Mouse (Mus musculus): ENCODE measurements at regions not wholly inside any gene's neighbourhood (a gene's known extent, or its start where the extent isn't known, plus 50 kb on each side); places are given as distances from the start of the nearest gene placed in this dataset.
"Not testable (repeated sequence)": the region's sequence is repeated elsewhere in the genome, so short reads cannot be mapped to it uniquely, and the experiment has no call there.

- H3K4me1 ChIP-seq (ENCODE audit: control insufficient read depth, insufficient read depth, low read length): no peaks in the 10 kb centered on the region
- H3K4me3 ChIP-seq (ENCODE audit: insufficient read depth, low read length): no peak overlapping the region
- no peak for TF ChIP-seq CTCF (IDR thresholded peaks at IDR 0.05; ENCODE audit: borderline replicate concordance, insufficient read depth, low read length)
- no peak for TF ChIP-seq POLR2A (IDR thresholded peaks at IDR 0.05; ENCODE audit: low read depth, low read length)
- H3K27ac ChIP-seq (ENCODE audit: insufficient read depth, low read length): no peak overlapping the region
These were observed 364.0 kb upstream of the Rgs18 start for GRCm38 (mm10) chr1:145139267-145139651.

GRCm38 (mm10) chr1:145138452-145139266, 363.4 kb upstream of the Rgs18 start:
- Histone ChIP-seq H3K4me1 (ENCODE audit: control insufficient read depth, insufficient read depth, low read length) (no peaks in the 10 kb centered on the region), H3K4me3 (ENCODE audit: insufficient read depth, low read length) (no peak overlapping the region), H3K27ac (ENCODE audit: insufficient read depth, low read length) (no peak overlapping the region)
- no peak for TF ChIP-seq CTCF (IDR thresholded peaks at IDR 0.05; ENCODE audit: borderline replicate concordance, insufficient read depth, low read length)
- TF ChIP-seq POLR2A (IDR thresholded peaks at IDR 0.05; ENCODE audit: low read depth, low read length): no peak

DNA sequence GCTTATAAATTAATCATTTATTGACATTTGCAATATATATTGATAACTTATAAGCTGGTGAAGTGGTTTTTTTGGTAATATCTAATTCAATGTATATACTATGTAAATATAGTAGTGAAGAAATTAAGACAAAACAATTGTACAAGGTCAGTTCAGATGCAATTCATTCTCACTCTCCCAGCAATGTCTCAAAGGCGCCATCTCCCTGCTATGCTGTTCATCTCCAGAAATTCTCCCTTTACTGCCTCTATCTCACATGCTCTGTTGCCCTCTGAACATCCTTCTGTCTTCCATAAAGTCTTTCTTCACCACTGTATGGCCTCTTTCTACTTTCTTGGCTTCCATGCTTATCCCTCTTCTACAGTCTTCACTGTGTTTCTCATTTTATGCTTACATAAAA, 355.8 kb upstream of the Rgs18 start:
- no peak overlapping the region for H3K4me3 ChIP-seq (ENCODE audit: insufficient read depth, low read length)
- H3K27ac ChIP-seq (ENCODE audit: insufficient read depth, low read length): no peak overlapping the region
- H3K4me1 ChIP-seq (ENCODE audit: control insufficient read depth, insufficient read depth, low read length): no peaks in the 10 kb centered on the region
- TF ChIP-seq CTCF (IDR thresholded peaks at IDR 0.05; ENCODE audit: borderline replicate concordance, insufficient read depth, low read length) (no peak), POLR2A (IDR thresholded peaks at IDR 0.05; ENCODE audit: low read depth, low read length) (no peak)

DNA sequence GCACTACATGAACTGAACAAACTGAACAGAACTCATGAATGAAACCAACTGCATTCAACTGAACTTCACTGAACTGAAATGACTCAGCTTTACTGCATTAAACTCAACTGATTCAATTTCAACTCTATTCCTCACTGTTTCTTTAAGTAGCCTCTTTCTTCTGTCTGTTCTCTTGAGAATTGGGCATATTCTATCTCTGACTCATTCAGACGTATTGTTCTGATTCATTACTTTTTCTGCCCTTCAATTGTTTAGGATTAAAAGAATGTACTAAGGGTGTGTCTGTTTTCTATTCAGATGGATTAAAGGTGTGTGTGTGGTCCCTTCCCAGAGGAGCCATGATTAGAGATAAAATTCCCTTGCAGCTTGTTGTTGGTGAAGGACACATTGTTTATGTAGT, 337.9 kb upstream of the Rgs18 start:
- no peaks in the 10 kb centered on the region for H3K4me1 ChIP-seq (ENCODE audit: control insufficient read depth, insufficient read depth, low read length)
- H3K27ac ChIP-seq (ENCODE audit: insufficient read depth, low read length): peak overlapping the region; percentile 71
- TF ChIP-seq CTCF (IDR thresholded peaks at IDR 0.05; ENCODE audit: borderline replicate concordance, insufficient read depth, low read length): no peak
- no peak for TF ChIP-seq POLR2A (IDR thresholded peaks at IDR 0.05; ENCODE audit: low read depth, low read length)
- no peak overlapping the region for H3K4me3 ChIP-seq (ENCODE audit: insufficient read depth, low read length)

- H3K27ac ChIP-seq (ENCODE audit: insufficient read depth, low read length); H3K4me3 ChIP-seq (ENCODE audit: insufficient read depth, low read length); H3K4me1 ChIP-seq (ENCODE audit: control insufficient read depth, insufficient read depth, low read length): not testable (repeated sequence)
These were observed 331.5 kb upstream of the Rgs18 start for GRCm38 (mm10) chr1:145106771-145107170.

GRCm38 (mm10) chr1:145065255-145065854, 290.1 kb upstream of the Rgs18 start:
- Histone ChIP-seq H3K4me3 (ENCODE audit: insufficient read depth, low read length) (no peak overlapping the region), H3K27ac (ENCODE audit: insufficient read depth, low read length) (no peak overlapping the region), H3K4me1 (ENCODE audit: control insufficient read depth, insufficient read depth, low read length) (no peaks in the 10 kb centered on the region)
- TF ChIP-seq POLR2A (IDR thresholded peaks at IDR 0.05; ENCODE audit: low read depth, low read length) (no peak), CTCF (IDR thresholded peaks at IDR 0.05; ENCODE audit: borderline replicate concordance, insufficient read depth, low read length) (no peak)

GRCm38 (mm10) chr1:145064384-145064783, 289.1 kb upstream of the Rgs18 start:
- no peak overlapping the region for H3K27ac ChIP-seq (ENCODE audit: insufficient read depth, low read length)
- no peaks in the 10 kb centered on the region for H3K4me1 ChIP-seq (ENCODE audit: control insufficient read depth, insufficient read depth, low read length)
- TF ChIP-seq POLR2A (IDR thresholded peaks at IDR 0.05; ENCODE audit: low read depth, low read length): no peak
- TF ChIP-seq CTCF (IDR thresholded peaks at IDR 0.05; ENCODE audit: borderline replicate concordance, insufficient read depth, low read length): no peak
- no peak overlapping the region for H3K4me3 ChIP-seq (ENCODE audit: insufficient read depth, low read length)

DNA sequence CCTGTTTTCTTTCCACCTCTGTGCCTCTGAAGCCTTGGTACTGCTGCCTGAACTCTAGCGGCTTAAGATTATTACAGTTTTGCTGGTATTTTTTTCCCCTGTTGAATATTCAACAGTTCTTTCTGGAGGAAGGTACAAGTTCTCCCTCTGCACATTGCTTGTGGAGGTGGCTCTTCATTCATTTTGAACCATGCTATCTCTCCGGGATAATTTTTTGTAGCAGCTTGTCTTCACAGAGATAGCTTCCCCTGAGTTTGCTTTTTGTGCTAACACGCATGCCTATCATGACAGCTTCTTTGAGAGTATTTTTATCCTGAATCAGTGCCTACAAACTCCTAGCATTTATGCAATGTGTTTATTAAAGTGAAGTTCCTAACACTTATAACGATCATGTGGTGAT, 240.4 kb upstream of the Rgs18 start:
- H3K4me3 ChIP-seq (ENCODE audit: insufficient read depth, low read length): no peak overlapping the region
- H3K27ac ChIP-seq (ENCODE audit: insufficient read depth, low read length): no peak overlapping the region
- no peaks in the 10 kb centered on the region for H3K4me1 ChIP-seq (ENCODE audit: control insufficient read depth, insufficient read depth, low read length)
- no peak for TF ChIP-seq POLR2A (IDR thresholded peaks at IDR 0.05; ENCODE audit: low read depth, low read length)
- TF ChIP-seq CTCF (IDR thresholded peaks at IDR 0.05; ENCODE audit: borderline replicate concordance, insufficient read depth, low read length): no peak

GRCm38 (mm10) chr1:145010833-145011232, 235.6 kb upstream of the Rgs18 start:
- H3K4me1 ChIP-seq (ENCODE audit: control insufficient read depth, insufficient read depth, low read length): no peaks in the 10 kb centered on the region
- no peak overlapping the region for H3K27ac ChIP-seq (ENCODE audit: insufficient read depth, low read length)
- no peak overlapping the region for H3K4me3 ChIP-seq (ENCODE audit: insufficient read depth, low read length)
- TF ChIP-seq CTCF (IDR thresholded peaks at IDR 0.05; ENCODE audit: borderline replicate concordance, insufficient read depth, low read length) (no peak), POLR2A (IDR thresholded peaks at IDR 0.05; ENCODE audit: low read depth, low read length) (no peak)

DNA sequence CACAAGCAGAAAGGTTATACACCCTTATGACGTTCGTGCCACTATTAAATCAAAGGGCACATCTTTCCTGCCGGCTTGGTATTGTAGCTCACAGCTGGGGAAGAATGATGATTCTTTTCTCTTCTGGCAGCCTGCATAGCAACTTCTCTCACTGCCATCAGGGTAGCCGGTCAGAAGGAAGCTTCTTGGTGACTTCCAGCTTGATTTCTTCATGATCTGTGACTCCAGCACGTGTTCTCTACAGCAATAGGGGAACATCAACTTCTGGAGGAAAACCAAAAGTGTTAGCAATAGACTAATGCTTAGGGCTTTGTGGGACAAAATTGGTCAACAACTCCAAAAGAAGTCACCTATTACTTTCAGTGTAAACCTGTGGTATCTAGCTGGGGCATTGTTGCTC, 202.9 kb upstream of the Rgs18 start:
- Histone ChIP-seq H3K4me3 (ENCODE audit: insufficient read depth, low read length) (no peak overlapping the region), H3K4me1 (ENCODE audit: control insufficient read depth, insufficient read depth, low read length) (no peaks in the 10 kb centered on the region), H3K27ac (ENCODE audit: insufficient read depth, low read length) (no peak overlapping the region)
- no peak for TF ChIP-seq POLR2A (IDR thresholded peaks at IDR 0.05; ENCODE audit: low read depth, low read length)
- no peak for TF ChIP-seq CTCF (IDR thresholded peaks at IDR 0.05; ENCODE audit: borderline replicate concordance, insufficient read depth, low read length)

All from embryonic fibroblast, embryonic 13.5 days (primary cell).